ENCODE assay signal across 16 mouse cellular contexts in the genomic region with DNA sequence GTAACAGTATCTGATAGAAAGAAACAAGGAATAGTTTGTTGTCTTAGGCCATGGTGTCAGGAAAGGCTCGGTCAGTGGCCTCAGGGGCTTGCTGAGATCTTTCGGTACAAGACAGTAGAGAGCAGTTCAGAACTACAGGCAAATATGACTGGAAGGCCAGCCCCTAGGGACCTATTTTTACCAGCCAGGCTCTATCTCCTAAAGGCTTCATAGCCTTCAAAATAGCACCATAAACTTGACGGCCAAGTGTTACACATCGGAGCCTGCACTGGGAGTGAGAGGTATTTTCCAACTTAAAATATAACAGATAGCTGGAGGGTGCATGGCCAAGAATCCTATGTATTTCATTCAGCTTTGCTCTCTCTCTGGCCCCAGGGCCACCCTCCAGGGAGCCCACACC. TPM values are rescaled to one million over a fixed set of nuclear protein-coding genes. Genes with fewer than 3 reads are reported as not detected.
"Had no signal": no experiment of that assay in that cellular context is flagged by ENCODE, and none has a peak within 500 bp of the region (broad histone marks: within the 10 kb centered on the region; RNA-seq: fewer than 3 reads in every experiment).

No protein-coding gene starts in this region.

- H3K27me3 ChIP-seq: limb, embryonic 13.5 days; liver, embryonic 15.5 days; lung, embryonic 15.5 days had no signal

- H3K27ac ChIP-seq: kidney, postnatal 0 days; layer of hippocampus, adult 2 months; limb, embryonic 10.5 days; limb, embryonic 13.5 days; liver, embryonic 12.5 days; liver, embryonic 15.5 days; lung, embryonic 15.5 days; stomach, postnatal 0 days had no signal

- H3K4me3 ChIP-seq: layer of hippocampus, adult 2 months; limb, embryonic 10.5 days; limb, embryonic 13.5 days; liver, embryonic 12.5 days; liver, embryonic 15.5 days; lung, embryonic 15.5 days had no signal

- DNase-seq: layer of hippocampus, adult 9-11 months; liver; lung, adult 18-20 months; lung, postnatal 10 days; midbrain, embryonic 14.5 days; thymus, postnatal 25 days had no signal

- H3K4me1 ChIP-seq: limb, embryonic 10.5 days; limb, embryonic 13.5 days; lung, embryonic 15.5 days had no signal

- H3K4me2 ChIP-seq: limb, embryonic 13.5 days; liver, embryonic 12.5 days; liver, embryonic 15.5 days; lung, embryonic 15.5 days; midbrain, embryonic 11.5 days had no signal

- H3K9me3 ChIP-seq: limb, embryonic 10.5 days; limb, embryonic 13.5 days; liver, embryonic 12.5 days; liver, embryonic 15.5 days; lung, embryonic 15.5 days had no signal

- ATAC-seq: liver, embryonic 12.5 days had no signal

- H3K9ac ChIP-seq: limb, embryonic 13.5 days; liver, embryonic 12.5 days; liver, embryonic 15.5 days; lung, embryonic 15.5 days had no signal

RNA-seq across cellular contexts. Expression of gene Ankmy1, which starts 18.8 kb away (rescaled TPM):
- total RNA-seq: midbrain, postnatal 0 days had no signal

RNA-seq across cellular contexts. Expression of gene Gpr35, which starts 29.2 kb away (rescaled TPM):
- polyA plus RNA-seq: midbrain, embryonic 11.5 days had no signal
